Mouse (Mus musculus) v-Abl transformed pro-B cells (cell line): Measurements from ENCODE around the gene Cep57l1.

ENCODE experiments used
- in situ Hi-C, 2 experiments: fragments of 400-800 bp; cut with MboI; formaldehyde crosslinking; loops; one replicate each; pipeline ENCODE4 v1.15.1; 2025; ENCODE audit not compliant: unreplicated experiment in 2 of 2

Gene Cep57l1

DNA sequence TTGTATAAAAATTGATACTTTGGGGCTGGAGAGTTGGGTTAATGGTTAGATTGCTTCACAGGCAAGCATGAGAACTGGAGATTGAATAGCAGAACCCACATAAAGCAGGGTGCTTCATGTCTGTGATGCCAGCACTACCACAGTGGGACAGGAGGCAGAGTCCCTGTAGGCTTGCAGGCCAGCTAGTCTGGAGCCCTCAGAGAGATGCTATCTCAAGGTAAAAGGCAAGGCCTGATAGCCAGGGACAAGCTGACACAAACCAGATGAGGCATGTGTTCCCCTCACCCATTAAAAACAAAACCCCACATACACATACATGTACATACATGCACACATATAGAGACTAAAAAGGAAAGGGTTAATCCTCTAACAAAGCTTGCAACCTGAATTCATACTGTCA, 51.6 kb downstream of the Cep57l1 start:
- in situ Hi-C loops = no loop called here

- in situ Hi-C loops = no loop called here
These were observed 52.4 kb downstream of the Cep57l1 start for GRCm38 (mm10) chr10:41757226-41757625.

GRCm38 (mm10) chr10:41751867-41752480, 57.7 kb downstream of the Cep57l1 start:
- in situ Hi-C loops = no loop called here

- in situ Hi-C loops = no loop called here
These were observed 60.4 kb downstream of the Cep57l1 start for GRCm38 (mm10) chr10:41749306-41749705.

GRCm38 (mm10) chr10:41746554-41746953, 63.1 kb downstream of the Cep57l1 start:
- in situ Hi-C loops = no loop called here

DNA sequence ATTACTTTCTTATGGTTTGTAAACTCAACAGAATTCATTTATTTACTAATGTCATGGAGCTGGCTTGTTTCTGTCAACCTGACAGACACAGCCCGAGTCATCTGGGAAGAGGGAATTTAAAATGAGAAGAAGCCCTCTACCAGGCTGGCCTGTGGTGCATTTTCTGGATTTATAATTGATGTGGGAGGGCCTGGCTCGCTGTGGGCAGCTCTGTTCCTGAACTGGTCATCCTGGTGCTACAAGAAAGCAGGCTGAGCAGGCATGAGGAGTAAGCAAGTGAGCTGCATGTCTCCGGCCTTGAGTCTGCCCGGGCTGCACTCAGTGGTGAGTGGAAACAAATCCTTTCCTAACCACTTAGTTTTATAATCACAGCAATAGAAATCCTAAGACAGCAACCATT, 65.7 kb downstream of the Cep57l1 start:
- in situ Hi-C loops = no loop called here

DNA sequence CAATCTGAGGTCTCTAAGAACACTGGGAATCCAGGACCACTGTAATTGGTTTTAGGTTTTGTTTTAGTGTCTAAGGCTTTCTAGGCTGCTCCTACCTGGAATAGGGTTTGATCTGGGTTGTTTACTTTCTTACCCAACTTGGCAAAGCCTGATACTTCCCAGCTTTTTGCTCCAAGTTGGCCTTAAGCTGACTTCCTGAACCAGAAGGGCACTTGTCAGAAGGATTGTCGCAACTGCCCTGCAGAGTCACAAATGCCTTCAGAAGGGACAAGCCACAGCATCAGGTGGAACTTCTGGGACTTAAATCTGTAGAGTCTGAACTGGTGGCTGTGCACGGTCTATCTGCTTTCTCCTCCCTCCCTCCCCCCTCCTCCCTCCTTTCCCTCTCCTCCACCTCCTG, 69.5 kb downstream of the Cep57l1 start:
- in situ Hi-C loops = no loop called here

- in situ Hi-C loops = no loop called here
These were observed 72.4 kb downstream of the Cep57l1 start for GRCm38 (mm10) chr10:41737245-41737644.

- in situ Hi-C loops = no loop called here
These were observed 74.3 kb downstream of the Cep57l1 start for GRCm38 (mm10) chr10:41735398-41735797.

DNA sequence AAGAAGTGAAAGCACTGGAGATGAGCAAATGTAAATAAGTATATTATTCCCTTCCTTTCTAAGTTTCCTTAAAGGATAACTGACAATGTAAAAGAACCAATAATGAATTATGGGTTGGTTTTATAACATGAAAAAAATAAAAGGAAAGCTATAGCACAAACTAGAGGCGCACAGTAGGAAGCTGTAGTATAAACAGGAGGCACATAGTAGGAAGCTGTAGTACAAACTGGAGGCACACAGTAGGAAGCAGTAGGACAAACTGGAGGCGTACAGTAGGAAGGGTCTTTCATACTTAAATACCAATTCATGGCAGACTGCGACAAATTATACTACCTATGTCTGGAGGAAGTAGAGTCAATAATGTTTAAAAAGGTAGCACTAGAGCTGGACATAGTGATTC, 76.5 kb downstream of the Cep57l1 start:
- in situ Hi-C loops = no loop called here

GRCm38 (mm10) chr10:41731932-41732331, 77.7 kb downstream of the Cep57l1 start:
- in situ Hi-C loops = no loop called here

GRCm38 (mm10) chr10:41730746-41731145, 78.9 kb downstream of the Cep57l1 start:
- in situ Hi-C loops = no loop called here

- in situ Hi-C loops = no loop called here
These were observed 83.5 kb downstream of the Cep57l1 start for GRCm38 (mm10) chr10:41726215-41726614.

GRCm38 (mm10) chr10:41719587-41719986, 90.1 kb downstream of the Cep57l1 start:
- in situ Hi-C loops = no loop called here

GRCm38 (mm10) chr10:41716029-41716897, 93.4 kb downstream of the Cep57l1 start, which contains the start of gene Ccdc162:
Ccdc162 (minus strand) TSS chr10:41716634.
- in situ Hi-C loops = no loop called here

DNA sequence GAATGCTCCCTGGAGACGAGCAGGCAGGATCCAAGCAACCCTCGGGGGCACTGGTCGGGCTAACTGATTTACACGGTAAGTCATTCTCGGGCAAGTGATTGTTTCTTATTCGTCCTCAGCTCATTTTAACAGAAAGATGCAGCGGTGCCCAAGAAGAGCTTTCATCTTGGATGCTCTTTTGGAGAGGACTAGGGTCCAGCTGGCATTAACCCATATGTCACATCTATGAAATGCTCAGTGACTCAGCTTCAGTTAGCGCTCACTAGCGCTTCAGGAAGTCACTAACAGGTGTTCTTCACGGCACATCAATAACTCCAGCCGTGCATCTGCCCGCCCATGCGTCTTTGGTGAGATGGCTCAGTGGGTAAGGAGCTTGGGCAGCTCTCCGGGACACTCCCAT, 94.1 kb downstream of the Cep57l1 start:
- in situ Hi-C loops = no loop called here

DNA sequence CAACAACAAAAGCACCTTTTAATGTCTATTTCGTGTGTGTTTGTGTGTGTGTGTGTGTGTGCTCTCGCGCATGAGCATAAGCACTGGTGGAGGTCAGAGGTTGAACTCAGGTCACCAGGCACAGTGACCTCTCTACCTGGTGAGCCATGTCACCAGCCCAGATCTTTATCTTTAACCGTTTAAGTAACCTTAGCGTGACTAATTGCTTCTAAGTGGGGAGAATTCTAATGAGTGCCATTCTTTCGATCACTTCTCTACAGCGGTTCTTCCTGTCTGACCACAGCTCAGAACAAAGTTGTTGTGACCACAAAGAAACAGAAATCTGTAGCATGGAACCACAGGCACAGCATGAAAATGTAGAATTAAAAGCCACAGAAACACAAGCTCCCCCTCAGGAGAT, 98.2 kb downstream of the Cep57l1 start:
- in situ Hi-C loops = no loop called here

DNA sequence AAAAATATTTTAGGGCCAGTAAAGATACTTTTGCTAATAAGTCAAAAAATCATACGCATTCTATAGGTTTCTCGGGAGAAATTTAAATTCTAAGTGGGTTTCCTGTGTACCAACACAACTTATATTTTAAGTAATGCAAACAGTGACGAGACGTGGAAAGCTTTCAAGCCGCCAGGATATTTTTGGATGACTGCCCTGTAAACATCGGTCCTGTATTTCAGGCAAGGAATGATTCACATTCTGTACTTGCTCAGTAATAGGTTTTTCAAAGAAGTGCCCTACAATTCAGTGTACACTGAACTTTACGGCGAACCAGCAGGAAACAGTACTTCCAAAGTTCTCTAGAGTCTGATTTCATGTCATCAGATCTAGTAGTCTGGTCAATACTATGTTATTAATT, 98.9 kb downstream of the Cep57l1 start:
- in situ Hi-C loops = no loop called here

GRCm38 (mm10) chr10:41709341-41709740, 100.3 kb downstream of the Cep57l1 start:
- in situ Hi-C loops = no loop called here

DNA sequence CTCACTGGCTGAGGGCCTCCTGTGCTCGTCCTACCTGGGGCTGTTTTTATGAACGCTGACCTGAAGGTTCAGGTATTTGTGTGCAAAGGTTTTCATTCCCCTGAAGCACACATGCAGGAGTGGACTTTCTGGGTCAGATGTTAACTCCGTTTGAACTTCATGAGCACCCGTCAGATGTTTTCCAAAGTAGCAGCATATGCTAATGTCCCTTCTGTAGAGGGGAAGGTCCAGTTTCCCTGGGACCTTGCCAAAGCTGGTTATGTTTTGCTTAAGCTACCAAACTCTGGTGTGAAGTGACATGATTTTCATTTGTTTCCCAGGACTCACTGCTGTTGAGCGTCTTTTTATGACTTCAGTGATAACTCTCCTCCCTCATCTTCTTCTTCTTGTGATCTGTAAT, 110.0 kb downstream of the Cep57l1 start:
- in situ Hi-C loops = loop anchor here in 1 of 2 experiments (10.0 kb wide), 1 partner anchor 595 kb away; no protein-coding TSS in a partner anchor

DNA sequence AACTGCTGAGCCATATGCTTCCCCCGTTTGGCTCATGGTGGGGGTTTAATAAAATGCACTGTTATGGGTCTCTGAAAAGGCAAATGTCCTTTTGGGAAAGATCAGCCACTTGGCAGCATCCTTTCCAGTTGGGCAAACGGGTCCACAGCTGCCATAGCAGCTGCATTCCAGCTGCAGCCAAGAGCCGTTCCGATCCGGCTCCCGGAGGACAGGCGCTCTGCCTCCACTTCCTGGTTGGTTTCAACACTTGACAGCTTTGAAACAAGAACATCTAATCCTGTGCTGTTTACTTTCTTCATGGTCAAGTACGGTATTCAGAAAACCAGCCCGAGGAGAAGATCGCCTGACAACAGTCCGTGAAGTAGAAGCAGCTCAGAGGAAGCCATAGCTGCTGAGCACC, 112.6 kb downstream of the Cep57l1 start:
- in situ Hi-C loops = loop anchor here in 1 of 2 experiments (10.0 kb wide), 1 partner anchor 598 kb away; no protein-coding TSS in a partner anchor

DNA sequence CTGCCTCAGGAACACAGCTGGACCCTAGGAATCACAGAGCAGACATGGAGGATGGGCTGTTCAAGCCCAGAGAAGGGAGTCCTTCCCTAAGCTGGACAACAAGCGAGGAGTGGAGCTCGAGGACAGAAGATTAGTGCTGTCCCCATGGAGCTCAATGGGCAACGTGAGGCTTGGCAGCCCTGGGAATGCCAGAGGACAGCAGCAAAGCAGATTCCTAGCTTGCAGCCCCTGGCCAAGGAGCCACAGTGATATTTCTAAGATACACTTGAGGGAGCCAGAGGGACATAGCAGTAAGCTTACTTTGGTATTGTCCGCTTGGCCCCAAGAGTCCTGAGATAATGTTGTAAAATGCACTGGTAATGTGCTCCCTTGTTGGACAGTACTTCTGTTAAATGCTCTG, 118.7 kb downstream of the Cep57l1 start:
- in situ Hi-C loops = loop anchor here (5.0 to 10.0 kb wide), 3 partner anchors 259 to 606 kb away; no protein-coding TSS in a partner anchor
